Mouse (Mus musculus) hindbrain, embryonic 10.5 days (tissue): ENCODE data around the gene Abl1. TPM values are rescaled to one million over a fixed set of nuclear protein-coding genes. Genes with fewer than 3 reads are reported as not detected.
A peak's percentile ranks its signal among the peaks of the same experiment; 100 is the strongest.

Experiments
- DNase-seq: peaks from one replicate; pipeline ENCODE4 v3.0.0-alpha.2; 2017; ENCODE audit warnings: low spot score
- H3K27ac ChIP-seq: fragments of 300-500 bp; sonication (generic); 2 replicates; pipeline ENCODE4 v1.5.1; 2016; ENCODE audit warnings: mild to moderate bottlenecking, moderate library complexity
- H3K27me3 ChIP-seq: fragments of 300-500 bp; sonication (generic); 2 replicates; pipeline ENCODE4 v1.6.1; 2016; ENCODE audit warnings: mild to moderate bottlenecking; ENCODE audit not compliant: poor library complexity, insufficient read depth, severe bottlenecking
- H3K36me3 ChIP-seq: fragments of 300-500 bp; sonication (generic); 2 replicates; pipeline ENCODE4 v1.6.1; 2016; ENCODE audit warnings: mild to moderate bottlenecking, moderate library complexity
- H3K4me1 ChIP-seq: fragments of 300-500 bp; sonication (generic); replicated peaks from 2 replicates; pipeline ENCODE4 v1.6.1; 2016; ENCODE audit warnings: mild to moderate bottlenecking
- H3K4me3 ChIP-seq: fragments of 300-500 bp; sonication (generic); 2 replicates; pipeline ENCODE4 v1.5.1; 2016; ENCODE audit warnings: mild to moderate bottlenecking, moderate library complexity
- H3K9me3 ChIP-seq: fragments of 300-500 bp; sonication (generic); 2 replicates; pipeline ENCODE4 v1.6.1; 2016; ENCODE audit warnings: mild to moderate bottlenecking, moderate library complexity
- WGBS: fragments of 180-500 bp; shearing (Covaris S2); methylation state at CpG from one replicate; pipeline ENCODE4 v1.1.7; 2016; 5-methylcytosine and 5-hydroxymethylcytosine counted together
- polyA plus RNA-seq: library from polyadenylated mRNA; unstranded; fragments of >200 nt; fragmentation: Nextera tagmentation; extraction: Ambion mirVana; gene quantifications from 2 replicates; pipeline ENCODE4 v1.2.1, GENCODE M21; 2016

Abl1 gene
- polyA plus RNA-seq, 1 experiment from 2014 or later, result 43.9 TPM

DNA sequence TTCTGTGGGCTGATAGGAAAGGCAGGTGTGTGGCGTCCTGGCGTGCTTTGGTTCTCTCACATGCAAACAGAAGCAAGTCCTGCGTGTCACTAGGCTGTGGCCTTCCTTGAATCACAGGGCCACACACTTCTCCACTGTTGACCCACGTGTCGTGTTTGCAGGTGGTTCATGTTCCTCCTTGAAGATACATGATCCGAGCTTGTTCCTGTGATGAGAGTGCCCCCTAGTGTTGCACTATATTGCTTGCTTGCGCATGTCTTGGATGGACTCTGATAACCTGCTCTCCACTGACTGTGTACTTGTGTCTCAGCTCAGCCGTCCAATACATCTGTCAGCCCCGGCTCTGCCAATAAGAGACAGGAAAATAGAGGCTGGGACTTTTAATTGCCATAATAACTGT, 96.9 kb downstream of the Abl1 start:
- peaks cover 3% of the 10 kb centered on the region; the same call in 1 of the 2 replicates for H3K4me1 ChIP-seq
- DNase-seq, result peak; percentile 74
- H3K36me3 ChIP-seq, result peaks cover 100% of the 10 kb centered on the region
- no peak overlapping the region for H3K27ac ChIP-seq
- WGBS, result 56% methylated on average over 9 of the region's 9 CpGs
- no peaks in the 10 kb centered on the region for H3K9me3 ChIP-seq
- H3K4me3 ChIP-seq, result no peak overlapping the region
- no peaks in the 10 kb centered on the region for H3K27me3 ChIP-seq

DNA sequence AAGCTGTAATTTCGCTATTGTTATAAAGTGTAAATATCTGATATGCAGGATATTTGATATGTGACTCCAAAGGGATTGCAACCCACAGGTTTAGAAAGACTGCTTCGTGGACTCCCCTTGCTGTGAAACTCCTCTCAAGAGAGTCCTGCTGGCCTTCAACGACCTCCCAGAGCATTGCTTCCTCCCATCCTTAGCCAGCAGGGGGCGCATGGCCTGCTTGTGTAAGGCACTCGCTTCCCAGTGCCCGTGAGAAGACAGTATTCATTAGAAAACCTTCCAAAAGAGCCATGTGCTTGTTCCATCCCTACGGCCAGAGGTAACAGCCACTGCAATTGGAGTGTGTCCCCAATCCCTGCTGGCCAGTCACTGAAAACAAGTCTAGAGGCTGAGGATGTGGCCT, 98.9 kb downstream of the Abl1 start:
- no peak overlapping the region for H3K4me3 ChIP-seq
- peaks cover 100% of the 10 kb centered on the region for H3K36me3 ChIP-seq
- 26% methylated on average over 7 of the region's 7 CpGs for WGBS

DNA sequence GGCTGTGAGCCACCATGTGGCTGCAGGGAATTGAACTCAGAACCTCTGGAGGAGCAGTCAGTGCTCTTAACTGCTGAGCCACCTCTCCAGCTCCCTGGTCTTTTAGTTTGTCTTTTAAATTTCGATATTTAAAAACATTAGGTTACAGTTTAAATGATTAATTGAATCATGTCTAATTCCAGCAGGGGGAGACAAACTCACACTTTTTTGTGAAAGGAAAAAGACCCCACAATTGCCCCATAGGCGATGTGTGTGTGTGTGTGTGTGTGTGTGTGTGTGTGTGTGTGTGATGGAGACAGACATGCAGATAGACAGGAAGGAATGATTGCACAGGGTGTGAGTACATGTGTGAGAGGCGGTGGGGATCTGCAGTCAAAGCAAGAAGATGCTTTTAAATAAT, 100.1 kb downstream of the Abl1 start:
- DNase-seq, result no peak
- H3K4me3 ChIP-seq, result no peak overlapping the region
- peaks cover 100% of the 10 kb centered on the region for H3K36me3 ChIP-seq
- H3K4me1 ChIP-seq, result 0 out of 2 replicates have a peak, but pooled peaks cover 3% of the 10 kb centered on the region
- 87% methylated on average over 3 of the region's 3 CpGs for WGBS
- no peaks in the 10 kb centered on the region for H3K27me3 ChIP-seq
- no peak overlapping the region for H3K27ac ChIP-seq
- no peaks in the 10 kb centered on the region for H3K9me3 ChIP-seq

More for the DNA sequence above, 98.9 kb downstream of the Abl1 start:
- Histone ChIP-seq H3K9me3 (no peaks in the 10 kb centered on the region), H3K27me3 (no peaks in the 10 kb centered on the region), H3K27ac (no peak overlapping the region), H3K4me1 (peaks cover 3% of the 10 kb centered on the region; the same call in 1 of the 2 replicates)
- DNase-seq, result peak; percentile 78

DNA sequence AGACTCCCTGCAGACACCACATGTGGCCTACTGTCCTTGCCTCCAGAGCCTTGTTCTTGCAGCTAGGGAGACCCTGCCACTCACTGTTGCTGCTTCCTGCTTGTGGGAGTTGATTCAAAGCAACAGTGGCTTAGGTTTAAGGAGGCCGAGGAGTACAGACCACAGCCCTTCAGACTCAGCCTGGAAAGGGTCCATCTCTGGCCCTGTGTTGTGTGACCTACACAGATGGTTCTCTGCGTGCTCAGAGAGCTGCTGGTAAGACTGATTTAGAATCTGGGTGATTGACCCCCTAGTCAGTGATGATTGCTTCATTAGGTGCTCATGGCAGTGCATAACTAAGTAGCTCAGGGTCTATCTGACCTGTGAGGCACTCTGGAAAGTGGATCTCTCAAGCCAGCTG, 101.0 kb downstream of the Abl1 start:
- Histone ChIP-seq H3K36me3 (peaks cover 100% of the 10 kb centered on the region), H3K27ac (no peak overlapping the region), H3K4me1 (0 out of 2 replicates have a peak, but pooled peaks cover 3% of the 10 kb centered on the region), H3K4me3 (no peak overlapping the region), H3K27me3 (no peaks in the 10 kb centered on the region), H3K9me3 (no peaks in the 10 kb centered on the region)
- 95% methylated on average over 2 of the region's 2 CpGs for WGBS
- DNase-seq, result no peak

DNA sequence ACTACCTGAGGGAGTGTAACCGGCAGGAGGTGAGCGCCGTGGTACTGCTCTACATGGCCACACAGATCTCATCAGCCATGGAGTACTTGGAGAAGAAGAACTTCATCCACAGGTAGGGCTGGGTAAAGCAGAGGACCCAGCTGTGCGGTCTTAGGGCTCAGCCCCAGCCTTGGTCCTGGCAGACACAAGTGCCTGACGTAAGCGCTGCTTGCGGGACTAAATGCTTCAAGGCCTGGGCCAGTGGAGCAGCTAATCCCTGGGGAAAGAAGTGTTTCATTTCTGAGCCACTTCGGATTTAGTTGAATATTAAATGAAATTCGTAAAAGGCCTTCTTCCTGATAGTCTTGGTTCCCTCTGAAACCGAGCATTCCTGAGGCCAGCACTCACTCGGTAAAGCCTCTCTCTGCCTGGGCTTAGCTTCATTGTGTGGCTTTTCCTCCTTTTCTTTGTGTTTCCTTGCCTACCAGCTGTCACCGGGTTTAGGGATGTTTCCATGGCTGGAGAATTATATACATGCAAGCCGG, 102.6 kb downstream of the Abl1 start:
- H3K9me3 ChIP-seq, result no peaks in the 10 kb centered on the region
- no peak overlapping the region for H3K4me3 ChIP-seq
- peaks cover 100% of the 10 kb centered on the region for H3K36me3 ChIP-seq
- H3K27me3 ChIP-seq, result no peaks in the 10 kb centered on the region
- DNase-seq, result no peak
- no peak overlapping the region for H3K27ac ChIP-seq
- 0 out of 2 replicates have a peak, but pooled peaks cover 3% of the 10 kb centered on the region for H3K4me1 ChIP-seq
- 89% methylated on average over 13 of the region's 13 CpGs for WGBS

DNA sequence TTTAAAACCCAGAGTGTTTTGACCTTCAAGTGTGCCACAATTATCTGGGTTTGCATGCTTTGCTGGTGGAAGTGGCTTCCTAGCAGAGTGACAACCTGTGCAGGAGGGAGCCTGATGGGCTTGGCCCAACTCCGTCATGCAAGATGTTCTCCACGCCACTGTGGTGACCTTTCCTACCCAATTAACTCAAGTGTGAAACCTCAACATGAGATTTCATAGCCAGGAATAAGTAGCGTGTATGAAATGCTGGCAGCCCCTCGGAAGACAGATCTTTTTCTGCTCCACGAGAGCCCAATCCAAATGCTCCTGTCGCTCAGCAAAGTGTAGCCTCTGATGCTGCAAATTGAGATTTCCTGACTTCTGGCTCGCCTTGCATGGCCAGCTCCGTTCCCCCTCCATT, 103.1 kb downstream of the Abl1 start:
- no peak for DNase-seq
- 0 out of 2 replicates have a peak, but pooled peaks cover 3% of the 10 kb centered on the region for H3K4me1 ChIP-seq
- H3K27ac ChIP-seq, result no peak overlapping the region
- H3K4me3 ChIP-seq, result no peak overlapping the region
- 88% methylated on average over 8 of the region's 8 CpGs for WGBS
- peaks cover 100% of the 10 kb centered on the region for H3K36me3 ChIP-seq
- H3K9me3 ChIP-seq, result no peaks in the 10 kb centered on the region
- H3K27me3 ChIP-seq, result no peaks in the 10 kb centered on the region

DNA sequence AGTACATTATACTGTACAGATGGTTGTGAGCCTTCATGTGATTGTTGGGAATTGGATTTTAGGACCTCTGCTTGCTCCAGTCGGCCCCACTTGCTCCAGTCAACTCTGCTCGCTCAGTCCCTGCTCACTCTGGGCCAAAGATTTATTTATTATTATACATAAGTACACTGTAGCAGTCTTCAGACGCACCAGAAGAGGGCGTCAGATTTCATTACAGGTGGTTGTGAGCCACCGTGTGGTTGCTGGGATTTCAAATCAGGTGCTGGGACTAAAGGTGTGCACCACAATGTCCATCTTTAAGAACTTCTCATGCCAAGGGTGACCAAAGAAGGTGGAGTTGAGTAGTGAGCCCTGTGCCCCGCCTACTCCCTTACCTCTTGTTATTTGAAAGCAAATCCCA, 104.4 kb downstream of the Abl1 start:
- Histone ChIP-seq H3K4me3 (no peak overlapping the region), H3K27ac (no peak overlapping the region), H3K9me3 (no peaks in the 10 kb centered on the region), H3K27me3 (no peaks in the 10 kb centered on the region), H3K4me1 (no peaks in the 10 kb centered on the region), H3K36me3 (peaks cover 100% of the 10 kb centered on the region)
- no peak for DNase-seq
- 82% methylated on average over 6 of the region's 6 CpGs for WGBS

DNA sequence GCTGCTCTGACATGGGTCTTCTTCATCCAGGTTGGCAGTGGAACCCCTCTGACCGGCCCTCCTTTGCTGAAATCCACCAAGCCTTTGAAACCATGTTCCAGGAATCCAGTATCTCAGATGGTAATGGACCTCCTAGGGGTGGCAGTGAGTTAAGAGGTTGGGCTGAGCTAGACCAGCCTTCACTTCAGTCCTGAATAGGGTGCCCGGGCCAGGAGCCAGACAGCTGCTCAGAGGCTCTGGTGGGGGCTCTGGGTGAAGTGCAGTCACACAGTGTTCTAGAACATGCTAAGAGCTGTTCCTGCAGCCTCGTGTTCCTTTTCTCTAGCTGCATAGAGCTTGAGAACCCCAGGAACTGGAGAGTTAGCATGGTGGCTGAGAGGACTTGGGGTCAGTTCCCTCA, 108.8 kb downstream of the Abl1 start:
- no peaks in the 10 kb centered on the region for H3K4me1 ChIP-seq
- WGBS, result 87% methylated on average over 3 of the region's 3 CpGs
- H3K36me3 ChIP-seq, result peaks cover 100% of the 10 kb centered on the region

DNA sequence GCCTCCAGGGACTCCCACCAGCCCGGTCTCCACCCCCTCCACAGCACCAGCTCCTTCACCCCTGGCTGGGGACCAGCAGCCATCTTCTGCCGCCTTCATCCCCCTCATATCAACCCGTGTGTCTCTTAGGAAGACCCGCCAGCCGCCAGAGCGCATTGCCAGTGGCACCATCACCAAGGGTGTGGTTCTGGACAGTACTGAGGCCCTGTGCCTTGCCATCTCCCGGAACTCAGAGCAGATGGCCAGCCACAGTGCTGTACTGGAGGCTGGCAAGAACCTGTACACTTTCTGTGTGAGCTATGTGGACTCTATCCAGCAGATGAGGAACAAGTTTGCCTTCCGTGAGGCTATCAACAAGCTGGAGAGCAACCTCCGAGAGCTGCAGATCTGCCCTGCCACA, 113.2 kb downstream of the Abl1 start:
- WGBS, result 96% methylated on average over 9 of the region's 9 CpGs
- no peaks in the 10 kb centered on the region for H3K9me3 ChIP-seq
- no peak for DNase-seq
- no peak overlapping the region for H3K4me3 ChIP-seq
- peaks cover 89% of the 10 kb centered on the region for H3K36me3 ChIP-seq
- 0 out of 2 replicates have a peak overlapping the region, but pooled peaks have one; percentile 25 for H3K27ac ChIP-seq
- H3K27me3 ChIP-seq, result no peaks in the 10 kb centered on the region
- peaks cover 21% of the 10 kb centered on the region for H3K4me1 ChIP-seq

More for the DNA sequence above, 108.8 kb downstream of the Abl1 start:
- Histone ChIP-seq H3K27me3 (no peaks in the 10 kb centered on the region), H3K9me3 (no peaks in the 10 kb centered on the region), H3K4me3 (no peak overlapping the region), H3K27ac (no peak overlapping the region)
- DNase-seq, result no peak

DNA sequence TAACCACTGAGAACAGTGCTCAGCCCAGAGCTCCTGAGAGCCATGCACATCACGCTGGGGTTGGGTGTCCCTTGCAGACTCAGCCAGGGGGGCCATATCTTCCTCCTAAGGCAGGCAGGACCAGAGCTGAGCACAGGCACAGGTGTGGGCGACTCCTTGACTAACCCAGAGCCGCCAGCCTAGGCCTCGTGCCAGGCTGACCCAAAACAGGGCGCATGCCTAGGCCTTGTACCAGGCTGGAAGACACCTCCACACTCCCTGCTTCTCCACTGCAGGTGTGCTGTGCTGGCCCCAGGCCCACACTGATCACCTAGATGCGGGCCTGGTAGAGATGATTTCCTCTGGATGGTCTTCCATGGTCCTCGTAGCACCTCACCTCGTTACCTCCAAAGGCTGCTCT, 114.6 kb downstream of the Abl1 start:
- 94% methylated on average over 8 of the region's 8 CpGs for WGBS
- Histone ChIP-seq H3K9me3 (no peaks in the 10 kb centered on the region), H3K4me1 (peaks cover 35% of the 10 kb centered on the region), H3K4me3 (no peak overlapping the region), H3K36me3 (peaks cover 75% of the 10 kb centered on the region), H3K27ac (no peak overlapping the region), H3K27me3 (no peaks in the 10 kb centered on the region)
- no peak for DNase-seq

DNA sequence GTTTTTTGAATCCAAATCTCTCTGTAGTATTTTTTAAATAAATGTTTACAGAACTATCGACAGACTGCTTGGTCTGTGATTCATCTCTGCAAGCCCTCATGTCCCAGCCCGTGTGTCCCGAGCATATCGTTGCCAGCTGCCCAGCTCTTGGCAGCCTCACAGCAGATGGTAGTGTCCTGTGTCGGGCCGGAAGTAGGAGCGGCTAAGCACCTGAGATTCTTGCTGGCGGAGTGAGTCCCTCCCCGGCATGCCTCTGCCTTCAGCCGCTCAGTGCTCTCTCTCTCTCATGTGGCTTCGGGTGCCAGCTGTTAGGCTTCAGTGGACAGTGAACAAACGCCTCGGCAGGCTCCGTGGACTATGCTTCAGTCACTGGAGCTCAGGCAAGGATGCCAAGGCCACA, 115.3 kb downstream of the Abl1 start:
- Histone ChIP-seq H3K4me3 (no peak overlapping the region), H3K27ac (no peak overlapping the region), H3K9me3 (no peaks in the 10 kb centered on the region), H3K4me1 (peaks cover 42% of the 10 kb centered on the region), H3K27me3 (no peaks in the 10 kb centered on the region), H3K36me3 (peaks cover 68% of the 10 kb centered on the region)
- WGBS, result 91% methylated on average over 14 of the region's 14 CpGs
- no peak for DNase-seq

DNA sequence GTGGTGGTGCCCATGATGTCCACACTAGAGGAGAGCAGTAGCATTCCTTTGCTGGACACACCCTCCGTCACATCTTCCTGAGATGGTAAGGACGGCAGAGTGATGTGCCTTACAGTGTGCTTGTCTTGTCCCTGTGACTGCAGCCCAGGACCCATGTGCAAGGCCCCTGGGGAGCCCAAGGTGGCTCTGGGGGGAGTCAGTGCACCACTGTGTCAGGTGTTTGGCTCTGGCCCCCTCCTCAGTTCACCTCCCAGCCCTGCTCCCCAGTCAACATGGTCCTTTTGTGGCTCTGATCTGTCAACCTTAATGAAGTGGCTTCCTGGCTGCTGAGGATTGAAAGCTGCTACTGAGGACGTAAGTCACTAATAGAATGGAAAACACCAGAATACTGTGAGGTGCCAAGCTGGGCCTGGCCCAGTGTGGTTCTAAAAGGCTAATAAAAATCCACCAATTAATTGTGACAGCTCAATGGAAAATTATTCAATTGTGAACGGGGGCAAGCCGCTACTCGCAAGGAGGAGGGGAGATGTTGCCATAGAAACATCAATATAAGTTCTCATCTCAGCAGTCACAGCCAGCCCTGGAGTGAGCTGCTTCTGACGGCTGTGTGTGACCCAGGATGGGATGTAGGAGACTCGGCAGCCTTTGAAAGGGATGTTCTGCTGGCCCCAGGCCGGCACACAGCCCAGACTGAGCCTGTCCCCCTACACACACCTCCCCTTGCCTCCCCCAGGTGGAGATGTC, 118.6 kb downstream of the Abl1 start:
- no peak for DNase-seq
- Histone ChIP-seq H3K4me1 (peaks cover 71% of the 10 kb centered on the region), H3K27ac (peak overlapping the region; percentile 74), H3K4me3 (no peak overlapping the region; the same call in 1 of the 2 replicates), H3K27me3 (peaks cover 8% of the 10 kb centered on the region; the same call in 1 of the 2 replicates), H3K9me3 (no peaks in the 10 kb centered on the region), H3K36me3 (peaks cover 35% of the 10 kb centered on the region)
- 31% methylated on average over 9 of the region's 9 CpGs for WGBS
